Mouse (Mus musculus) thymus, postnatal 36 days (tissue): Measurements from ENCODE around the gene Zcchc13.

Experiments
- DNase-seq, 2 experiments: peaks; one replicate each; pipeline ENCODE4 v3.0.0; 2022; ENCODE audit warnings: mixed read lengths in 2 of 2

Zcchc13 gene

DNA sequence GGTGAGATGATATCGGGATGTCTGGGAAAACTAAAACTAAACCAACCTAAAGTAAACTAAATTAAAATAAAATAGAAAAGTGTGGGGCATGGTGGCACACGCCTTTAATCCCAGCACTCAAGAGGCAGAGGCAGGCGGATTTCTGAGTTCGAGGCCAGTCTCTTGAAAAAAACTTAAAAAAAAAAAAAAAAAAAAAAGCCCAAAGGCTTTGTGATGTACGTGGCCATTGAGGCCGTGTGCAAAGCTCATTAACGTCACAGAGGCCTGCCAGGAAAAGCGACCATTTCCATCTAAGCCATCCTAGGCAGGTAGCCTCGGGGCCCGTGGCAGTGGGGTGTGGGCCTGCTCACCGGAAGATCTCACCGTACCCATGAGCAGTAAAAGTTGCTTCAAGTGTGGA lies at the start of gene Zcchc13:
TSS of gene Zcchc13 (plus strand) at position 284 of the 400 bp plus-strand sequence.
- DNase-seq = no peak

GRCm38 (mm10) chrX:103584262-103584661 lies 46.1 kb upstream of the Zcchc13 start:
- no peak for DNase-seq

- no peak for DNase-seq
Measured at GRCm38 (mm10) chrX:103592056-103592455, 38.3 kb upstream of the Zcchc13 start.

DNA sequence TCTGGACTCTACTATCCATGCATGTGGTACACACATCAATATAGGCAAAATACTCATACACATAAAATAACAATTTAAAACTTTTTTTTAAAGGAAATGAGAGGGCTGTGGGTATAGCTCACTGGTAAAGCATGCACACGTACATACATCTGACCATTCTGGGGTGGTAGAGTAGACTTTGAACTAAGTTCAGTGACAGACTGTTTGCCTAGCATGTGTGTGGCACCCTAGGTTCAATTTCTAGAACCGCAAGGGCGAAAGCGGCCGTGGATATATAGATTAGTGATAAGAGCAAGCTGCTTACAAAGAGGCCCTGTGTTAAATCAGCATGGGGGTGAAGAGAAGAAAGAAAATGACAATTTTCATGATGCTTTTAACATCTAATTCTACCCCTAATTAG lies 27.8 kb upstream of the Zcchc13 start:
- DNase-seq = no peak

DNA sequence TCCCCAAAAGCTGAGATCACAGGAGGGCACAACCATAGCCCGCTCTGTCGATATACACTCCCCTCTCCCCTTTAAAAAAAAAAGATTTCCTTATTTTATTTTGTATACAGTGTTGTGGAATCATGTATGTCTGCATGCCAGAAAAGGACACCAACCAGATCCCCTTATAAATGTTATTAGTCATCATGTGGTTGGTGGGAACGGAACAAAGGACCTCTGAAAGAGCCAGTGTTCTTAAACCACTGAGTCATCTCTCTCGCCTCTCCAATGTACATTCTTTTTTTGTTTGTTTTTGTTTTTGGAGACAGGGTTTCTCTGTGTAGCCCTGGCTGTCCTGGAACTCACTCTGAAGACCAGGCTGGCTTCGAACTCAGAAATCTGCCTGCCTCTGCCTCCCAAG lies 26.2 kb upstream of the Zcchc13 start:
- no peak for DNase-seq

- no peak for DNase-seq
Measured at GRCm38 (mm10) chrX:103605473-103605872, 24.9 kb upstream of the Zcchc13 start.

GRCm38 (mm10) chrX:103610401-103610800 lies 20.0 kb upstream of the Zcchc13 start:
- DNase-seq = no peak

DNA sequence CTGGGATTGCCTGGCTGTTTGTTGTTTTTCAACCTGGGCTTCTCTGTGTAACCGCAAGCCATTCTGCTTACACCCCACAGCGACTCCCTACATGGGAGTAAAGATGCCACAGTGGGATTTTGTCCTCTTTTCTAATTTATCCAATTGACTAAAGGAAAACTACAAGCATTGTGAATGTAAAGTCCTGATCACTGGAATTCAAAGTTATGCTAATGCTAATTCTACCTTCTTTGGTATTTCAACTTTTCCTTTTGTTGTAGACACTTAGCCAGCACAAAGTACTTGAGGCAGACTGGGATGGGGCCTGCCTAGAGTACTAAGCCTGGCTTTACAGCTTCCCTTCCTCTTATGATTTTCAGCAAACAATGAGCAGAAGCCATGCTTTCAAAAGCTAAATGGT lies 18.9 kb upstream of the Zcchc13 start:
- DNase-seq = no peak

- DNase-seq = peak in 1 of 2 experiments; percentile 12
Measured at GRCm38 (mm10) chrX:103614700-103615233, 15.6 kb upstream of the Zcchc13 start.

DNA sequence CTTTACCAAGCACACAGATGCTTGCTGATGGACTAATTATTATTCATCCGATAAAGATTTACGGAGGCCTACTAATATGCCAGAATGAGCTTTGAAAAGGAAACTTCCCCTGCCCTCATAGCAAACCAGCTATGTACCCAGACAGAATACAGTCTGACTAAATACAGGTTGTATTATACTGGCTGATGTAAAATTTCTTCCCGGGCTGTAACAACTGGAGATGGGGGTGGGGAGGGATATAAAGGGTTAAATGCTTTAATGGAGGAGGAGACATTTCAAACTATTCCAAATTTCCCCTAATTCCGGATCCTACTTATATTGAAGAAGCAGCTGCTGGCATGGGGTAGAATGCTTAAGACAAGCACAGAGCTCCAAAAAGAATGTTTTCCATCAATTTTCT lies 14.9 kb upstream of the Zcchc13 start:
- no peak for DNase-seq

- peak in 1 of 2 experiments; percentile 31 for DNase-seq
Measured at GRCm38 (mm10) chrX:103616162-103616535, 14.2 kb upstream of the Zcchc13 start.

- DNase-seq = peak; percentile 66 to 85
Measured at GRCm38 (mm10) chrX:103616536-103617404, 13.6 kb upstream of the Zcchc13 start.

- DNase-seq = no peak
Measured at GRCm38 (mm10) chrX:103617405-103618095, 12.8 kb upstream of the Zcchc13 start.

- peak; percentile 22 to 30 for DNase-seq
Measured at GRCm38 (mm10) chrX:103621799-103622198, 8.6 kb upstream of the Zcchc13 start.

DNA sequence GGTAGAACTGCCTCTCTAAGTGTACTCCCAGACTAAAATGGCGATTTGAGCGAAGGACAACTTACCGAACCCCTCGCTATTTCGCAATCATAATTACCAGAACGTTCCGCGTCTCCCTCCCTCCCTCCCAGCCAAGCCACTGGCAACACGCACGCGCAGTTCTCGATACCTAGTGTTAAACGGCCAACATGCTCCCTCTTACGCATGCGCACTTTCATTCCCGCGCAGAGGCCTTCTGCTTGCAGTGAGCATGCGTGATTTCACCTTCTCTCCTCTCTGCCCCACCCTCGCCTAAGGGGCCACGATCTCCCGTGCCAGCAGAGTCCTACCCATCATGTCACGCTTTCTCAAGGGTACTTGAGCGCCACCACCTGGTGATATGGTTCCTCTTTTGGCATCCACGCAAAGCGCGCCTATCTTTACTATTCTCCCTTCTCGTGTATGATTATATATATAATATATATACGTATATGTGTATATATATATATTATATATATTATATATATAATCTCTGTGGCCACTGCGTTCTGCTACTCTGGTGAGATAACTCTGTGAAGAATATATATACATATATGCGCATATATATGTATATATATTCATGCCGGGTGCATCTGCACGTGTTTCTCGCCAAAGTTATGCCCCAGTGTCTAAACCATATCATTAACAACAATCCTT lies 8.0 kb upstream of the Zcchc13 start:
- DNase-seq = peak; percentile 86 to 97

GRCm38 (mm10) chrX:103622935-103623280 lies 7.5 kb upstream of the Zcchc13 start:
- peak in 1 of 2 experiments; percentile 20 for DNase-seq

DNA sequence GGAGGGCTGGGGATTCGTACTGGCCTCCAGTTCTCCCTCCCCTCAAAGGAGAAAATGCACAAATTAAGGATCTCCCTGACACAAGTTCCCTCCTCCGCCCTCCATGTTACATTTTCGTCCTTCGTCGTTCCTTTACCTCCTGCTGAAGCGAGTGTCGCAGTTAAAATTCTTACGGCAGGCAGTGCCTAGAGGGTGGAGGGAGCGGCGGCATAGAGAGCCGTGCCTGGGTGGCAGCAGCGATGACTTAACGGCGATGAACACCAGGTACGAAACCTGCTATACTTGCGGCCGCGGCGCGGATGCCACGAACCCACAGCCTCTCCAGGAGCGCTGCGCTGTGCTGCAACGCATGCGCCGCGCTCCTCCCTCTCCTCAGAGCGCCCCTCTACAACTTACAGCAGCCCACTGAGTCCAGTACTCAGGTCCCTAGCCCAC lies 7.0 kb upstream of the Zcchc13 start:
- DNase-seq = peak; percentile 62 to 79

- no peak for DNase-seq
Measured at GRCm38 (mm10) chrX:103624426-103625168, 5.8 kb upstream of the Zcchc13 start.

- DNase-seq = no peak
Measured at GRCm38 (mm10) chrX:103628890-103629289, 1.5 kb upstream of the Zcchc13 start.

GRCm38 (mm10) chrX:103633895-103634294 lies 3.5 kb downstream of the Zcchc13 start:
- no peak for DNase-seq

GRCm38 (mm10) chrX:103636021-103636420 lies 5.6 kb downstream of the Zcchc13 start:
- no peak for DNase-seq

GRCm38 (mm10) chrX:103638566-103638965 lies 8.2 kb downstream of the Zcchc13 start:
- DNase-seq = no peak
